In the genomic region with DNA sequence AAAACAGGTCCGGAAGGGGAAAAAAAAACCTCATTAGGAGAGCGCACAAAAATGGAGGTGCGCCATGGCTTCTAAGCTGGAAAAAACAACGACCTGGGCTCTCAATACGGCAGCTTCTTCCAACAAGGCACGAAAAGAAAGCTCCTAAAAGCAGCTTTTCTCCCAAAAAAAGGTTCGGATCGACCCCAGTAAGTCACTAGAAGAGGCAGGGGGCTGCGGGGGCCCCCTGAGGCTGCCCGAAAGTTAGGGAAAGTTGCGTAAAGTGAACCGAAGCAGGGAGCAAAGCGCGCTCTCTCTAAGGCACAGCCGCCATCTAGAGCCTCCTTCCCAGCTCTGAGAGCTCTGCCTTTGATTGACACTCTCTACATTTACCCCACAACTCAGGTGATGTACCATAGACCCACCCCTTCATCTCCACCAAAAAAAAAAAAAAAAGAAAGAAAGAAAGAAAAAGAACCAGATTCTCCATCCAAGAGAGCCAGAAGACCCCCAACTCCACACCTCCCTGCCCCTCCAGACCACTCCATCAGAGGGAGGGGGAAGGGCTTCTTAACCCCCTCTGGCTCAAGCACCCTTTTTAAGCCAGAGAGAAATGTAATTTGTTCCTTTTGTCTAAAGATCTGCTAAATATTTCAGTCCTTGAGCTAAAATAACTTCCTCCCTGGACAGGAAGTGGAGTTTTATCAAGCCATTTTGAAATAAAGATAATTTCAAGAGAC, we compare ENCODE assay signal across 8 mouse cellular contexts. TPM values are rescaled to one million over a fixed set of nuclear protein-coding genes. Genes with fewer than 3 reads are reported as not detected.
DNase-seq lines count a peak whose midpoint lies in the region; ATAC-seq and TF ChIP-seq lines count a peak whose summit lies in the region.

Chd2 (minus strand) TSS at position 419 of the 719 bp plus-strand sequence.

- DNase-seq in 3T3-L1 (ENCODE audit: low read depth, low spot score) (peak; percentile 90), adipocyte (ENCODE audit: low spot score) (peak; percentile 78)
- peak; percentile 88 for DNase-seq in embryo, embryonic 11 days
- peak in 1 of 2 experiments; percentile 72 for DNase-seq in gastrocnemius, postnatal 36 days
- peak; percentile 95 for DNase-seq in intestine, embryonic 14.5 days (ENCODE audit: low spot score)
- DNase-seq in limb, embryonic 11.5 days (ENCODE audit: low spot score), result peak; percentile 83
- DNase-seq in spleen, adult 2 months (ENCODE audit: low read depth in 1 of 2, low spot score in 2 of 2), result peak in 1 of 2 experiments; percentile 64

- H3K9ac ChIP-seq in intestine, embryonic 14.5 days (ENCODE audit: low read length), result peak within 1 kb of the TSS; percentile 96
- H3K9ac ChIP-seq in limb, embryonic 11.5 days (ENCODE audit: low read length), result peak within 1 kb of the TSS; percentile 92
- H3K9ac ChIP-seq in midbrain, embryonic 12.5 days (replicated peaks), result peak within 1 kb of the TSS; percentile 90

- TF ChIP-seq POLR2A in spleen, adult 2 months (IDR thresholded peaks at IDR 0.05; ENCODE audit: low read depth, low read length), result peak; percentile 94

- H3K9me3 ChIP-seq in intestine, embryonic 14.5 days (ENCODE audit: control insufficient read depth, low read length), result no peaks in the 10 kb centered on the region
- no peaks in the 10 kb centered on the region for H3K9me3 ChIP-seq in limb, embryonic 11.5 days (ENCODE audit: control insufficient read depth, low read length)
- no peaks in the 10 kb centered on the region for H3K9me3 ChIP-seq in midbrain, embryonic 12.5 days

- peak within 1 kb of the TSS; percentile 67 for H3K4me2 ChIP-seq in intestine, embryonic 14.5 days (ENCODE audit: low read length)
- H3K4me2 ChIP-seq in limb, embryonic 11.5 days (ENCODE audit: low read depth, severe bottlenecking), result peak within 1 kb of the TSS; percentile 66
- peak within 1 kb of the TSS; percentile 66 for H3K4me2 ChIP-seq in midbrain, embryonic 12.5 days (replicated peaks)

- peak within 1 kb of the TSS; percentile 99 for H3K27ac ChIP-seq in intestine, embryonic 14.5 days (ENCODE audit: low read depth)
- H3K27ac ChIP-seq in limb, embryonic 11.5 days (replicated peaks; ENCODE audit: low read depth, low read length), result peak within 1 kb of the TSS; percentile 98
- H3K27ac ChIP-seq in midbrain, embryonic 12.5 days (replicated peaks), result peak within 1 kb of the TSS; percentile 99
- H3K27ac ChIP-seq in spleen, adult 2 months (ENCODE audit: insufficient read depth, low read length), result peak within 1 kb of the TSS; percentile 99

- TF ChIP-seq CTCF in spleen, adult 2 months (IDR thresholded peaks at IDR 0.05; ENCODE audit: extremely low read depth, insufficient read depth, insufficient read length, insufficient replicate concordance), result no peak

- under 1% methylated on average over 15 of the region's 15 CpGs for WGBS in intestine, embryonic 14.5 days
- WGBS in limb, embryonic 11.5 days, result under 1% methylated on average over 15 of the region's 15 CpGs
- WGBS in midbrain, embryonic 12.5 days, result under 1% methylated on average over 15 of the region's 15 CpGs
- WGBS in spleen, adult 2 months, result under 1% methylated on average over 15 of the region's 15 CpGs

- peak within 1 kb of the TSS; percentile 81 for H3K4me3 ChIP-seq in intestine, embryonic 14.5 days (ENCODE audit: low read depth, low read length)
- peak within 1 kb of the TSS; percentile 56 for H3K4me3 ChIP-seq in limb, embryonic 11.5 days (ENCODE audit: low read depth, low read length)
- H3K4me3 ChIP-seq in midbrain, embryonic 12.5 days, result peak within 1 kb of the TSS; percentile 72
- peak within 1 kb of the TSS; percentile 64 for H3K4me3 ChIP-seq in spleen, adult 2 months (ENCODE audit: extremely low read depth, insufficient read depth, insufficient read length)

- H3K4me1 ChIP-seq in intestine, embryonic 14.5 days (replicated peaks; ENCODE audit: control insufficient read depth, insufficient read depth, low read length), result peaks cover 12% of the 10 kb centered on the region
- no peaks in the 10 kb centered on the region for H3K4me1 ChIP-seq in limb, embryonic 11.5 days (ENCODE audit: control insufficient read depth, insufficient read depth, low read length)
- H3K4me1 ChIP-seq in midbrain, embryonic 12.5 days, result peaks cover 10% of the 10 kb centered on the region
- H3K4me1 ChIP-seq in spleen, adult 2 months (ENCODE audit: control insufficient read depth, insufficient read depth, insufficient read length), result peaks cover 1% of the 10 kb centered on the region

- H3K36me3 ChIP-seq in intestine, embryonic 14.5 days (ENCODE audit: control insufficient read depth, insufficient read depth, low read length), result peaks cover 25% of the 10 kb centered on the region
- H3K36me3 ChIP-seq in limb, embryonic 11.5 days (ENCODE audit: control insufficient read depth, insufficient read depth, low read length), result 0 out of 2 replicates have a peak, but pooled peaks cover 3% of the 10 kb centered on the region
- peaks cover 15% of the 10 kb centered on the region for H3K36me3 ChIP-seq in midbrain, embryonic 12.5 days
- peaks cover 11% of the 10 kb centered on the region for H3K36me3 ChIP-seq in spleen, adult 2 months (ENCODE audit: control insufficient read depth, insufficient read depth, low read length)

- peak; percentile 62 for ATAC-seq in intestine, embryonic 14.5 days (replicated peaks; ENCODE audit: low FRiP score, low TSS enrichment, low read depth)
- peak; percentile 74 for ATAC-seq in limb, embryonic 11.5 days (ENCODE audit: insufficient number of reproducible peaks, low FRiP score, low TSS enrichment, low read depth)
- ATAC-seq in midbrain, embryonic 12.5 days (ENCODE audit: low FRiP score, low read depth), result peak; percentile 47

- no peaks in the 10 kb centered on the region for H3K27me3 ChIP-seq in intestine, embryonic 14.5 days (replicated peaks; ENCODE audit: control insufficient read depth, insufficient read depth, low read length)
- H3K27me3 ChIP-seq in limb, embryonic 11.5 days (ENCODE audit: control insufficient read depth, insufficient read depth, low read length), result no peaks in the 10 kb centered on the region
- H3K27me3 ChIP-seq in midbrain, embryonic 12.5 days, result no peaks in the 10 kb centered on the region
- no peaks in the 10 kb centered on the region for H3K27me3 ChIP-seq in spleen, adult 2 months (ENCODE audit: control insufficient read depth, insufficient read depth, low read length)

- intact Hi-C loops in gastrocnemius, postnatal 36 days (cut with DNase I), result loop anchor here (2.0 kb wide), 2 partner anchors 15 to 77 kb away; no protein-coding TSS in a partner anchor

RNA-seq across cellular contexts. Expression of gene Chd2, which starts in this region (rescaled TPM):
- total RNA-seq in gastrocnemius, postnatal 36 days (2021), result 10 to 100 TPM; 22.4 to 39.9 TPM
- polyA plus RNA-seq in intestine, embryonic 14.5 days (2014; fragmentation: Nextera tagmentation; extraction: Ambion mirVana), result 50.5 and 68.2 TPM in 2 replicates
- polyA plus RNA-seq in limb, embryonic 11.5 days (2014; fragmentation: Nextera tagmentation; extraction: Ambion mirVana), result 48.9 and 64.6 TPM in 2 replicates
- polyA plus RNA-seq in midbrain, embryonic 12.5 days (2016; fragmentation: Nextera tagmentation; extraction: Ambion mirVana), result 54.8 and 61.4 TPM in 2 replicates
- 48.6 and 52.5 TPM in 2 replicates for polyA plus RNA-seq in spleen, adult 2 months (2012; rRNA removed)
